Mouse (Mus musculus): ENCODE measurements around the gene Lin7b. TPM values are rescaled to one million over a fixed set of nuclear protein-coding genes. Genes with fewer than 3 reads are reported as not detected.

The Lin7b gene
- total RNA-seq (2021): 1 to 10 TPM; 1.0 to 1.6 TPM
- polyA plus RNA-seq (2012; rRNA removed): 2.3 and 3.4 TPM in 2 replicates
- long read RNA-seq: 0 reads

DNA sequence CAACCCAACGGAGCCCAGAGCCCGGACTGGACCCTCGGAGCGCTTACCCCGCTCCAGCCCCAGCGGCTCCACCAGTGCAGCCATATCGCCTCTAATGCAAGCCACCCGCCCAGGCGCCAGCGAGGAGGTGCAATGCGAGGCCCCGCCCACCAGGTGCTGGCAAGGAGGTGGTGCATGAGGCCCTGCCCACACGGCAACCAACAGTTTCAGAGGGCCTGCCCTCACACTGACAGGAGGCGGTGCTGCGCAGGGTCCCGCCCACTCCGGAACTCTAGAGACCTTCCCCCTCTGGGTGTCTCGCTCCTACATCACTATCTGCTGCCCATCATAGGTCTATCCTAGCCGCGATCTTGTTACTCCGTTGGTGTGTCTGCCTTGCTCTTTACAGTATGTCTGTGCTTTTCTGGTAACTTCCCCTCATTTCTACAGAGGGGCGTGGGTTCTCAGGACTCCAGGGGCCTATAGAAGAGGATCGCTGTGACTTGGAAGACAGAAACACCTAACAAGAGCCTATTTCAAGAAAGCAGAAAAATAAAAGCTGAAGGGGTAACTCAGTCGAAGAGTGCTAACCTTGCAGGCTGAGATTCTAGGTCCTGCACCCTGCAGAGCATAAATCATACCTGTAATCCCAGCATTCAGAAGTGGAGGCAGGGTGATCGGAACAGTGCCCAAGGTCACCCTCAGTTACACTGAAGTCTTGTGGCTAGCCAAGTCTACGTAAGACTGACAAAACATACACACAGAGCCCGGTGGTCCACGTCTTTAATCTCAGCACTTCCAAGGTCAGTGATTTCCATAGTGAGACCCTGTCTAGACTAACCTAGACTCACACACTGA lies at the start of gene Lin7b:
Gene Lin7b, minus strand, starts transcription at position 109 of the 837 bp plus-strand sequence.
- H3K27ac ChIP-seq: no peak within 1 kb of the TSS
- no peaks in the 10 kb centered on the region; the same call in 1 of the 2 replicates for H3K27me3 ChIP-seq (ENCODE audit: control insufficient read depth, insufficient read depth, low read length)
- peak within 1 kb of the TSS; percentile 44 for H3K9ac ChIP-seq (ENCODE audit: low read depth, low read length)
- no peaks in the 10 kb centered on the region for H3K79me2 ChIP-seq (replicated peaks; ENCODE audit: control insufficient read depth, insufficient read depth, low read length)
- no peaks in the 10 kb centered on the region for H3K36me3 ChIP-seq (ENCODE audit: control insufficient read depth, insufficient read depth, low read length)
- H3K4me3 ChIP-seq: peak within 1 kb of the TSS; percentile 56
- intact Hi-C loops (cut with DNase I): loop anchor here (2.0 kb wide), 1 partner anchor 22 kb away; no protein-coding TSS in a partner anchor
- WGBS: 11% methylated on average over 28 of the region's 28 CpGs
- peaks cover 1% of the 10 kb centered on the region; the same call in 1 of the 2 replicates for H3K4me1 ChIP-seq (ENCODE audit: control insufficient read depth, insufficient read depth, low read length)
- DNase-seq: peak; percentile 82 to 87
- TF ChIP-seq POLR2A (IDR thresholded peaks at IDR 0.05; ENCODE audit: insufficient read depth, low read depth, low read length): no peak
- TF ChIP-seq CTCF (IDR thresholded peaks at IDR 0.05): peak; percentile 50
- TF ChIP-seq EP300 (IDR thresholded peaks at IDR 0.05; ENCODE audit: insufficient read depth, low read depth, low read length): no peak

DNA sequence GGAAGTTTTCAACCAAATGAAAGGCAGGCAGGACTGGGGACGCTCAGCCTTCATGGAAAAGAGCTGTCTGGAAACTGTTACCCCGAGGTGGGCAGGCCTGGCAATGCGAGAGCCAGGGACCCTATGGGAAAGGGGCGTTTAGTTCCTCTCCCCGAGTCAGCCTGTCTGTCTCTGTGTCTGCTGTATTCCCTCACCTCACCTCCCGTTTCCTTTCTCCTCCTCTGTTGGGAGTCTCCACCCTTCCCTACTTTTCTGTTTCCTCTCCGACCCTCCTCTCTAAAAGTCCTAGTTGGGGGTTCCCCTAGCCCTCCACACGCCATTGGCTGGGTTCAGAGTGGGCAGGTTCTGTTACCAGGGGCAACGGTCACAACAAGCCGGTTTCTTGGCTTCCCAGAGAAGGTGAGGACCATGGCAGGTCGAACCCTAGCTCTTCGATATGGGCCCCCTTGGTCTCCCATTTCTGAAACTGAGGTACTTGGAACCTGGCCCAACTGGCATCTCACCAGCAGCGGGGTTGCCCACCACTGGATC lies 47.6 kb upstream of the Lin7b start:
- Histone ChIP-seq H3K27me3 (ENCODE audit: control insufficient read depth, insufficient read depth, low read length) (peaks cover 6% of the 10 kb centered on the region), H3K27ac (no peak overlapping the region), H3K4me1 (ENCODE audit: control insufficient read depth, insufficient read depth, low read length) (no peaks in the 10 kb centered on the region), H3K36me3 (ENCODE audit: control insufficient read depth, insufficient read depth, low read length) (no peaks in the 10 kb centered on the region), H3K79me2 (replicated peaks; ENCODE audit: control insufficient read depth, insufficient read depth, low read length) (no peaks in the 10 kb centered on the region), H3K9ac (ENCODE audit: low read depth, low read length) (no peak overlapping the region), H3K4me3 (no peak overlapping the region)
- intact Hi-C loops (cut with DNase I): no loop called here
- 10% methylated on average over 13 of the region's 13 CpGs for WGBS
- DNase-seq: no peak
- TF ChIP-seq POLR2A (IDR thresholded peaks at IDR 0.05; ENCODE audit: insufficient read depth, low read depth, low read length) (no peak), CTCF (IDR thresholded peaks at IDR 0.05) (no peak), EP300 (IDR thresholded peaks at IDR 0.05; ENCODE audit: insufficient read depth, low read depth, low read length) (no peak)

DNA sequence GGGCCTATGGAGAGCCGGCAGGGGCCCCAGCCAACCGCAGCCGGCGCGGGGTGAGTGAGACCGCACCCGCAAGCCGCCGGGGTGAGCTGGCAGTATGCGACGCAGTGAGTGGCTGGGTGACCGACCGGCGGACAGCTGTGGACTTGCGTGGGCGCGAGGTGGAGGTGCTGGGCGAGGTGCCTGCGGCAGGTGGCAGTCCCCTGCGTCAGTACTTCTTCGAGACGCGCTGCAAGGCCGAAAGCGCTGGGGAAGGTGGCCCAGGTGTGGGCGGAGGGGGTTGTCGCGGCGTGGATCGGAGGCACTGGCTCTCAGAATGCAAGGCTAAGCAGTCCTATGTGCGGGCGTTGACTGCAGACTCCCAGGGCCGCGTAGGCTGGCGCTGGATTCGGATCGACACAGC lies 45.3 kb upstream of the Lin7b start:
- Histone ChIP-seq H3K36me3 (ENCODE audit: control insufficient read depth, insufficient read depth, low read length) (no peaks in the 10 kb centered on the region), H3K27ac (no peak overlapping the region), H3K27me3 (ENCODE audit: control insufficient read depth, insufficient read depth, low read length) (peaks cover 6% of the 10 kb centered on the region), H3K79me2 (replicated peaks; ENCODE audit: control insufficient read depth, insufficient read depth, low read length) (no peaks in the 10 kb centered on the region), H3K4me3 (no peak overlapping the region), H3K4me1 (ENCODE audit: control insufficient read depth, insufficient read depth, low read length) (no peaks in the 10 kb centered on the region), H3K9ac (ENCODE audit: low read depth, low read length) (no peak overlapping the region)
- intact Hi-C loops (cut with DNase I): no loop called here
- TF ChIP-seq POLR2A (IDR thresholded peaks at IDR 0.05; ENCODE audit: insufficient read depth, low read depth, low read length) (no peak), EP300 (IDR thresholded peaks at IDR 0.05; ENCODE audit: insufficient read depth, low read depth, low read length) (no peak), CTCF (IDR thresholded peaks at IDR 0.05) (no peak)
- no peak for DNase-seq
- WGBS: 26% methylated on average over 37 of the region's 37 CpGs

DNA sequence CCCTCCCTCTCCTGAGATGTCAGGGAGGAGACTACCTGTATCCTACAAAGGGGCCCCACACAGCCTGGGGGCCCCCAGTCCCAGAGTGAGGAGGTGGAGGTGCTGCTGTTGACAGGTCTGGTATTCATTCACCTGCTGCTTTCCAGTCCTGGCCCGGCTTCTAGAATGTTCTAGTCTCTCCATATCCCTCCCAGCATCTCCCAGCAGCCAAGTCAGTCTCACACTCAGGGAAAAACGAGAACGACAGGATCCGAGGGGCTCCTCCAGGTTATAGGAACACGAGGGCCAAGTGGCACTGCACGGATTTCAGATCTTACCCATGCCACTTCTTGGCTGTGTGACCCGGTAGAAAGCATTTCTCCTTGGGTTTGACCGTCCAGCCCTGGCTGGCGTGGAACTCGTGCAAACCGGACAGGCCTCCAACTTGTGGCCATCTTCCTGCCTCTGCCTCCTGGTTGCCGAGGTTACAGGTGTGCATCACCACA lies 44.4 kb upstream of the Lin7b start:
- 46% methylated on average over 12 of the region's 12 CpGs for WGBS
- no peaks in the 10 kb centered on the region for H3K36me3 ChIP-seq (ENCODE audit: control insufficient read depth, insufficient read depth, low read length)
- no peak for DNase-seq
- H3K4me1 ChIP-seq (ENCODE audit: control insufficient read depth, insufficient read depth, low read length): no peaks in the 10 kb centered on the region
- no peak overlapping the region for H3K27ac ChIP-seq
- peaks cover 6% of the 10 kb centered on the region for H3K27me3 ChIP-seq (ENCODE audit: control insufficient read depth, insufficient read depth, low read length)
- no peak overlapping the region for H3K4me3 ChIP-seq
- no peaks in the 10 kb centered on the region for H3K79me2 ChIP-seq (replicated peaks; ENCODE audit: control insufficient read depth, insufficient read depth, low read length)
- intact Hi-C loops (cut with DNase I): no loop called here
- no peak overlapping the region for H3K9ac ChIP-seq (ENCODE audit: low read depth, low read length)
- no peak for TF ChIP-seq POLR2A (IDR thresholded peaks at IDR 0.05; ENCODE audit: insufficient read depth, low read depth, low read length)
- TF ChIP-seq EP300 (IDR thresholded peaks at IDR 0.05; ENCODE audit: insufficient read depth, low read depth, low read length): no peak
- TF ChIP-seq CTCF (IDR thresholded peaks at IDR 0.05): no peak

DNA sequence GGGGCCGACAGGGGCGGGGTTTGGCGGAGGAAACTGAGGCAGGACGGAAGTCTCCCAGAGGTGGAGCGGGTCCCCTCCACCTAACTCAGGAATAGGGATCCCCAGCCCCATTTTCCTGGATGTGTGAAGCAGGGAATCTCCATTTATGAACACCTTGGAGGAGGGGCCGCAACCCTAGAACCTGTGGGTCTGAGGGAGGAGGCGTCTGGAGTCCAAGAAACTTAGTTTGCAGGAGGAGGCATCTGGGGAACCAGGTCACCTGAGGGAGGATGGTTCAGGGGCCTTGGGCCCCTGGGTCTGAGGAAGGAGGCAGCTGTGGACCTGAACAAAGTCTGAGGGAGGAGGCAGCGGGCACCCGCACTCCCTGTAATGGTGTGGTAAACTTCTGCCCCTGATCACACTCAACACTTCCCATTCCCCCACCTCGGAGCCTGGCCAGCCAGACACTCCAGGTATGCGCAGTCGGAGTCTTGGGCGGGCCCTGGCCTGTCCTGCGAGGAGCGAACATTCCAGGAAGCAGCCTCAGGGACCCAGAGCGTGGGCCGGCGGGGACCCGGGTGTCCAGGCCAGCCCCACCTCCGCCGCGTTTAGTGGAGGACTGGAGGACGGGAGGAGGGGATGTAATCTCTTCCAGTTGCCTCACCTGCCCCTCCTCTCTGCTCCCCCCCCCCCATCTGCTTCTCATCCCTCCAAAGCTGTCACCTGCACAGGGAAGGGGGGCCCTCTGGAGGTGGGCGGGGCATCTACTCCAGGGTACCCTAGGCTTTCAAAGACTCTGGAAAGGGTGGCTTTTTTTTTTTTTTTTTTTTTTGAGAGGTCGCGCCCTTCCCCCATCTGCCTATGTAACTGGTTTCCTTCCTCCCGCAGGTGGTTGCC lies 43.7 kb upstream of the Lin7b start:
- DNase-seq: no peak
- TF ChIP-seq EP300 (IDR thresholded peaks at IDR 0.05; ENCODE audit: insufficient read depth, low read depth, low read length) (no peak), POLR2A (IDR thresholded peaks at IDR 0.05; ENCODE audit: insufficient read depth, low read depth, low read length) (no peak), CTCF (IDR thresholded peaks at IDR 0.05) (no peak)
- 2% methylated on average over 27 of the region's 27 CpGs for WGBS
- Histone ChIP-seq H3K79me2 (replicated peaks; ENCODE audit: control insufficient read depth, insufficient read depth, low read length) (no peaks in the 10 kb centered on the region), H3K9ac (ENCODE audit: low read depth, low read length) (peak overlapping the region; percentile 36), H3K4me1 (ENCODE audit: control insufficient read depth, insufficient read depth, low read length) (no peaks in the 10 kb centered on the region), H3K27ac (no peak overlapping the region), H3K4me3 (peak overlapping the region; percentile 45), H3K36me3 (ENCODE audit: control insufficient read depth, insufficient read depth, low read length) (no peaks in the 10 kb centered on the region), H3K27me3 (ENCODE audit: control insufficient read depth, insufficient read depth, low read length) (peaks cover 6% of the 10 kb centered on the region)
- intact Hi-C loops (cut with DNase I): no loop called here

Measured in heart, adult 2 months (tissue).